Mouse (Mus musculus) erythroblast, embryonic 14.5 days (primary cell): ENCODE data around the gene Stc2.

ENCODE experiments used
- GATA1 ChIP-seq: IDR thresholded peaks from 2 replicates; pipeline ENCODE4 v1.6.1; 2012; ENCODE audit warnings: low read length, inconsistent platforms, mixed read lengths
- TAL1 ChIP-seq: IDR thresholded peaks from 3 replicates; pipeline ENCODE4 v1.6.1; 2012; ENCODE audit warnings: low read length, inconsistent platforms, mixed read lengths

GRCm38 (mm10) chr11:31394026-31394425, 24.2 kb upstream of the Stc2 start:
- TF ChIP-seq TAL1, result no peak
- TF ChIP-seq GATA1, result no peak
